Mouse (Mus musculus) heart, postnatal 0 days (tissue): ENCODE data around the gene Igfbp3. TPM values are rescaled to one million over a fixed set of nuclear protein-coding genes. Genes with fewer than 3 reads are reported as not detected.

Source experiments
- ATAC-seq: fragments of 200-750 bp; cut with Nextera tagmentation; 2 replicates; pipeline ENCODE4 v1.8.0; 2017; ENCODE audit warnings: low read depth, moderate number of reproducible peaks, moderate library complexity; ENCODE audit not compliant: insufficient read depth
- DNase-seq: peaks from one replicate; pipeline ENCODE4 v3.0.0-alpha.2; 2016; ENCODE audit warnings: low spot score
- H3K27ac ChIP-seq: fragments of 300-500 bp; sonication (generic); 2 replicates; pipeline ENCODE4 v1.5.1; 2014; ENCODE audit warnings: low read depth, mild to moderate bottlenecking
- H3K27me3 ChIP-seq: fragments of 300-500 bp; sonication (generic); 2 replicates; pipeline ENCODE4 v1.6.1; 2014; ENCODE audit warnings: low read length, mixed read lengths; ENCODE audit not compliant: control insufficient read depth, insufficient read depth
- H3K36me3 ChIP-seq: fragments of 300-500 bp; sonication (generic); replicated peaks from 2 replicates; pipeline ENCODE4 v1.6.1; 2014; ENCODE audit warnings: low read length, mixed read lengths; ENCODE audit not compliant: control insufficient read depth, insufficient read depth
- H3K4me1 ChIP-seq: fragments of 300-500 bp; sonication (generic); 2 replicates; pipeline ENCODE4 v1.6.1; 2014; ENCODE audit warnings: antibody characterized with exemption; ENCODE audit not compliant: control insufficient read depth, insufficient read depth
- H3K4me2 ChIP-seq: fragments of 300-500 bp; sonication (generic); 2 replicates; pipeline ENCODE4 v1.6.1; 2014; ENCODE audit warnings: low read depth, mild to moderate bottlenecking, low read length, moderate library complexity
- H3K4me3 ChIP-seq: fragments of 300-500 bp; sonication (generic); 2 replicates; pipeline ENCODE4 v1.5.1; 2014; ENCODE audit warnings: low read depth, low read length
- H3K9ac ChIP-seq: fragments of 300-500 bp; sonication (generic); replicated peaks from 2 replicates; pipeline ENCODE4 v1.6.1; 2014; ENCODE audit warnings: low read depth, low read length, mixed read lengths
- H3K9me3 ChIP-seq: fragments of 300-500 bp; sonication (generic); replicated peaks from 2 replicates; pipeline ENCODE4 v1.6.1; 2016; ENCODE audit warnings: low read length; ENCODE audit not compliant: control insufficient read depth
- CTCF ChIP-seq: IDR thresholded peaks from 2 replicates; pipeline ENCODE4 v1.5.1; 2016; ENCODE audit warnings: antibody characterized with exemption, control low read depth, low read depth
- EP300 ChIP-seq: IDR thresholded peaks from 2 replicates; pipeline ENCODE4 v1.6.1; 2016; ENCODE audit warnings: antibody characterized with exemption, low read depth
- WGBS: fragments of 180-500 bp; shearing (Covaris S2); extraction: QIAGEN DNeasy Blood & Tissue Kit; methylation state at CpG from one replicate; pipeline ENCODE4 v1.1.7; 2014; 5-methylcytosine and 5-hydroxymethylcytosine counted together
- polyA plus RNA-seq: library from polyadenylated mRNA; unstranded; fragments of >200 nt; fragmentation: Nextera tagmentation; extraction: Ambion mirVana; gene quantifications from 2 replicates; pipeline ENCODE4 v1.2.1, GENCODE M21; 2015
- total RNA-seq: library from RNA; depleted of rRNA; stranded (reverse); fragments of >200 nt; gene quantifications from 2 replicates; pipeline ENCODE4 v1.2.3, GENCODE M21; 2014; ENCODE audit warnings: low replicate concordance

Igfbp3 gene
- total and polyA plus RNA-seq, 2 experiments from 2014 or later: 17.2 to 46.5 TPM

GRCm38 (mm10) chr11:7198481-7199256, 15.1 kb downstream of the Igfbp3 start:
- no peaks in the 10 kb centered on the region for H3K27me3 ChIP-seq
- H3K36me3 ChIP-seq: no peaks in the 10 kb centered on the region
- H3K4me2 ChIP-seq: no peak overlapping the region
- DNase-seq: no peak
- no peaks in the 10 kb centered on the region for H3K4me1 ChIP-seq
- 65% methylated on average over 10 of the region's 10 CpGs for WGBS
- no peak for TF ChIP-seq EP300
- TF ChIP-seq CTCF: no peak
- H3K9ac ChIP-seq: no peak overlapping the region
- H3K4me3 ChIP-seq: no peak overlapping the region
- no peak overlapping the region for H3K27ac ChIP-seq
- H3K9me3 ChIP-seq: peaks cover 4% of the 10 kb centered on the region
- ATAC-seq: no peak

DNA sequence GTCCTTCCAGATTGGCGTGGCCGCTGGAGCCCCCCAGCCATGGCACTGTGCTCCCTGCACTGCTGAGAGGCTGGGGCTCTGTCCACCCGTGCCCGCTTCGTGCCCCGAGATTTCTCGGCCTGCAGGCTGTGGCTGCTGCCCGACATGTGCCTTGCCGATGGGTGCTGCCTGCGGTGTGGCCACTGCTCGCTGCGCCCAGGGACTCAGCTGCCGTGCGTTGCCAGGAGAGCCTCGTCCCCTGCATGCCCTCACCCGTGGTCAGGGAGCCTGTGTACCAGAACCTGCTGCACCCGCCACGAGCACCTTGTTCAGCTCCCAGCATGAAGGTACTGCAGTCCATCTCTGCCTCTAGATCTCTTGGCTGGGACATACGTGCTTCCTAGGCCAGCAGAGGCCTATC, 15.7 kb downstream of the Igfbp3 start:
- Histone ChIP-seq H3K4me1 (no peaks in the 10 kb centered on the region), H3K9ac (no peak overlapping the region), H3K4me2 (no peak overlapping the region), H3K4me3 (no peak overlapping the region), H3K36me3 (no peaks in the 10 kb centered on the region), H3K9me3 (peaks cover 4% of the 10 kb centered on the region), H3K27ac (no peak overlapping the region), H3K27me3 (no peaks in the 10 kb centered on the region)
- 84% methylated on average over 19 of the region's 19 CpGs for whole genome bisulfite sequencing
- ATAC-seq (no peak), DNase-seq (no peak)
- no peak for TF ChIP-seq CTCF
- no peak for TF ChIP-seq EP300

- TF ChIP-seq CTCF (no peak), EP300 (no peak)
- Histone ChIP-seq H3K36me3 (no peaks in the 10 kb centered on the region), H3K4me1 (no peaks in the 10 kb centered on the region), H3K4me3 (no peak within 1 kb of the TSS), H3K9ac (no peak within 1 kb of the TSS), H3K27ac (no peak within 1 kb of the TSS), H3K9me3 (peaks cover 4% of the 10 kb centered on the region), H3K27me3 (no peaks in the 10 kb centered on the region), H3K4me2 (no peak within 1 kb of the TSS)
- DNase-seq: no peak
- whole genome bisulfite sequencing: 75% methylated on average over 12 of the region's 12 CpGs
- ATAC-seq: no peak
Measured at GRCm38 (mm10) chr11:7197491-7197941, 16.2 kb downstream of the Igfbp3 start, which contains the start of gene Igfbp1. TSS of gene Igfbp1 (plus strand) at chr11:7197782.

DNA sequence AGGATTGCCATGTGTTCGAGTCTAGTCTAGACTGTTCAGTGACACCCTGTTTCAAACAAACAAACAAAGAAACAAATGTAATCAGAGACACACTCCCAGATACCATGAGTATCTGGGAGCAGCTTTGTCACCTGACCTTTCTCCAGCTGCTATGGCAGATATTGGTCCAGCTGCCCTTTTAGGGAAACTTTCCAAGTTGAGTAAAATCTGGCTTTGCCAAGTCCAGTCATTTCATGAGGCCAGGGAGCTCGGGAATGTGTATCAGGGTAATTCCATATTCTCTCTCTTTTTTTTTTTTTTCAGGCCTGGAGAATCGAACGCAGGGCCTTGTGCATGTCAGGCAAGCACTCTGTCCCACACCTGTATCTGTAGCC, 18.4 kb downstream of the Igfbp3 start:
- DNase-seq: no peak
- no peak for ATAC-seq
- 80% methylated on average over 4 of the region's 4 CpGs for WGBS
- Histone ChIP-seq H3K4me1 (no peaks in the 10 kb centered on the region), H3K36me3 (no peaks in the 10 kb centered on the region), H3K4me3 (no peak overlapping the region), H3K9ac (no peak overlapping the region), H3K27me3 (0 out of 2 replicates have a peak, but pooled peaks cover 3% of the 10 kb centered on the region), H3K4me2 (no peak overlapping the region), H3K9me3 (peaks cover 4% of the 10 kb centered on the region), H3K27ac (no peak overlapping the region)
- no peak for TF ChIP-seq EP300
- TF ChIP-seq CTCF: no peak

- Histone ChIP-seq H3K4me2 (no peak overlapping the region), H3K9ac (no peak overlapping the region), H3K4me3 (no peak overlapping the region), H3K27ac (no peak overlapping the region), H3K27me3 (0 out of 2 replicates have a peak, but pooled peaks cover 3% of the 10 kb centered on the region), H3K4me1 (no peaks in the 10 kb centered on the region), H3K36me3 (no peaks in the 10 kb centered on the region), H3K9me3 (peaks cover 4% of the 10 kb centered on the region)
- no peak for TF ChIP-seq EP300
- no peak for TF ChIP-seq CTCF
- ATAC-seq (no peak), DNase-seq (no peak)
- WGBS: 89% methylated on average over 10 of the region's 10 CpGs
Measured at GRCm38 (mm10) chr11:7194432-7195311, 19.1 kb downstream of the Igfbp3 start.
